Mouse (Mus musculus): Measurements from ENCODE around the gene Mrpl24.

GRCm38 (mm10) chr3:87910573-87911141, 8.6 kb upstream of the Mrpl24 start:
- TF ChIP-seq CTCF (conservative IDR thresholded peaks at IDR 0.05; ENCODE audit: insufficient read depth, insufficient read length, low read depth, low read length) = no peak
- TF ChIP-seq POLR2A (IDR thresholded peaks at IDR 0.05; ENCODE audit: low read depth, low read length) = no peak

All from kidney, adult 2 months (tissue).